Mouse (Mus musculus) limb, embryonic 14.5 days (tissue): ENCODE measurements at regions not wholly inside any gene's neighbourhood (a gene's known extent, or its start where the extent isn't known, plus 50 kb on each side); places are given as distances from the start of the nearest gene placed in this dataset.

ENCODE experiments used
- ATAC-seq: fragments of 200-750 bp; cut with Nextera tagmentation; 2 replicates; pipeline ENCODE4 v1.8.0; 2017; ENCODE audit warnings: low read depth, moderate number of reproducible peaks, moderate TSS enrichment; ENCODE audit not compliant: low FRiP score
- DNase-seq: peaks from one replicate; pipeline ENCODE4 v3.0.0-alpha.2; 2015; ENCODE audit warnings: low spot score
- H3K27ac ChIP-seq: fragments of 300-500 bp; sonication (generic); replicated peaks from 2 replicates; pipeline ENCODE4 v1.5.1; 2014; ENCODE audit warnings: low read depth, mild to moderate bottlenecking, low read length, moderate library complexity, mixed read lengths
- H3K27me3 ChIP-seq: fragments of 300-500 bp; sonication (generic); 2 replicates; pipeline ENCODE4 v1.6.1; 2014; ENCODE audit warnings: low read length, mixed read lengths; ENCODE audit not compliant: control insufficient read depth, insufficient read depth
- H3K36me3 ChIP-seq: fragments of 300-500 bp; sonication (generic); 2 replicates; pipeline ENCODE4 v1.6.1; 2014; ENCODE audit warnings: mild to moderate bottlenecking, low read length, moderate library complexity, mixed read lengths; ENCODE audit not compliant: control insufficient read depth, insufficient read depth
- H3K4me1 ChIP-seq: fragments of 300-500 bp; sonication (generic); 2 replicates; pipeline ENCODE4 v1.6.1; 2014; ENCODE audit warnings: antibody characterized with exemption, low read length, mixed read lengths; ENCODE audit not compliant: control insufficient read depth, insufficient read depth
- H3K4me2 ChIP-seq: fragments of 300-500 bp; sonication (generic); replicated peaks from 2 replicates; pipeline ENCODE4 v1.6.1; 2014; ENCODE audit warnings: low read depth, mild to moderate bottlenecking, low read length, moderate library complexity; ENCODE audit not compliant: severe bottlenecking
- H3K4me3 ChIP-seq: fragments of 300-500 bp; sonication (generic); replicated peaks from 2 replicates; pipeline ENCODE4 v1.5.1; 2014; ENCODE audit warnings: low read length
- H3K9ac ChIP-seq: fragments of 300-500 bp; sonication (generic); 2 replicates; pipeline ENCODE4 v1.6.1; 2014; ENCODE audit warnings: mild to moderate bottlenecking, low read depth, low read length, moderate library complexity; ENCODE audit not compliant: severe bottlenecking
- H3K9me3 ChIP-seq: fragments of 300-500 bp; sonication (generic); 2 replicates; pipeline ENCODE4 v1.6.1; 2016; ENCODE audit warnings: low read length; ENCODE audit not compliant: control insufficient read depth
- POLR2A ChIP-seq: fragments of 200-500 bp; IDR thresholded peaks from 2 replicates; pipeline ENCODE4 v1.8.0; 2012; ENCODE audit warnings: inconsistent platforms, mild to moderate bottlenecking, moderate library complexity, borderline replicate concordance; ENCODE audit not compliant: insufficient read depth, insufficient read length; ENCODE audit errors: extremely low read depth
- WGBS: fragments of 180-500 bp; shearing (Covaris S2); extraction: QIAGEN DNeasy Blood & Tissue Kit; methylation state at CpG from one replicate; pipeline ENCODE4 v1.1.7; 2014; 5-methylcytosine and 5-hydroxymethylcytosine counted together

DNA sequence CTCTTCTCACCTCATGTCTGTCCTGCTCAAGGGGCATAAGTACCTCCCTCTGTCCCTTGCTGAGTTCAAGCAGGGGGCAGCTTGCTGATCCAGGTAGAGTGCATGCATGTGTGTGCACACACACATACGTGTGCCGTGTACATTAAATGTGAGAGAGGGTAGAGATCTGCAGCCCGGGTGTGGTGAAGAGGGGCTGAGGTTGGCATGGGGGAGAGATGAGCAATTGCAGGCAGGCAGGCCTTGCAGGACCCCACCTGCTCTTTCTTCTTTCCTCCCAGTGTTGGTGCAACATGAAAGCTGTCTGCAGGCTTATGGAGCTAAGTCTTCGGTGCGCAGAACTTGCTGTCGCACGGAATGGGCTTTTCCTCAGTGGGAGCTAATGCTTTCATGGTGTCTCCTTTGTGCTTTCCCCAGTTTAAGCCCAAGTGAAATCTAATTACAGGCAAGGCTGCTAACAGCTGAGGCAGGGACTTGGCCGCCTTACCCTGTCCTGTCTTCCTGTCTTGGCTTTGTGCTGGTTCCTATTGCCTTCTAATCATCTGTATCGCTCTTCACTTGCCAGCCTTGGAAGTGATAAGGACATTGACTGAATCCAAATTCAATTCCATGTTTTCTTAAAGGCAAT, 188.5 kb upstream of the Lef1 start:
- no peak overlapping the region for H3K9ac ChIP-seq
- WGBS: 82% methylated on average over 9 of the region's 9 CpGs
- H3K27me3 ChIP-seq: no peaks in the 10 kb centered on the region
- H3K36me3 ChIP-seq: no peaks in the 10 kb centered on the region
- ATAC-seq: no peak
- no peak for DNase-seq
- TF ChIP-seq POLR2A: no peak
- H3K27ac ChIP-seq: no peak overlapping the region
- H3K4me3 ChIP-seq: no peak overlapping the region
- H3K9me3 ChIP-seq: no peaks in the 10 kb centered on the region
- no peak overlapping the region for H3K4me2 ChIP-seq
- H3K4me1 ChIP-seq: peaks cover 10% of the 10 kb centered on the region; the same call in 1 of the 2 replicates

DNA sequence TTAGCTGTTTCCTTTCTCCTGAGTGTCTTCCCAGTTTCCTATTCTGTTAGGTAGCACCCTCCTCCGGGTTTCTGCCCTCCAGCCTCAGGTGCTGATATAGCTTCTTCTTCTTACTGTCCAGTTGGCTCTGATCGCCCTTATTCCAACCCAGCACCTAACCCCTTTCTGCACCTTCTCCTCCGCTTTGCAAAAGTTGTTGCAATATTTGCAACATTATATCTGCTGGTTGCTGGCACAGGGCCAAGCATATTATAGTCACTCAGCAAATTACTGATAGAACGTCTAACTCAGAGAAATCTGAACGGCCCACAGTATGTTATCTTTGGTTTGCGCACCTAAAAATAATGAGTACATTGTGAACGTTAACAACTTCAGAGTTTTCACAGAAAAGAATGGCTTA, 183.6 kb upstream of the Rpl34 start:
- Histone ChIP-seq H3K36me3 (no peaks in the 10 kb centered on the region), H3K27me3 (no peaks in the 10 kb centered on the region), H3K9ac (no peak overlapping the region), H3K27ac (no peak overlapping the region), H3K4me2 (no peak overlapping the region), H3K4me1 (no peaks in the 10 kb centered on the region), H3K9me3 (no peaks in the 10 kb centered on the region), H3K4me3 (no peak overlapping the region)
- 61% methylated on average over 7 of the region's 7 CpGs for WGBS
- no peak for DNase-seq
- no peak for TF ChIP-seq POLR2A
- no peak for ATAC-seq

DNA sequence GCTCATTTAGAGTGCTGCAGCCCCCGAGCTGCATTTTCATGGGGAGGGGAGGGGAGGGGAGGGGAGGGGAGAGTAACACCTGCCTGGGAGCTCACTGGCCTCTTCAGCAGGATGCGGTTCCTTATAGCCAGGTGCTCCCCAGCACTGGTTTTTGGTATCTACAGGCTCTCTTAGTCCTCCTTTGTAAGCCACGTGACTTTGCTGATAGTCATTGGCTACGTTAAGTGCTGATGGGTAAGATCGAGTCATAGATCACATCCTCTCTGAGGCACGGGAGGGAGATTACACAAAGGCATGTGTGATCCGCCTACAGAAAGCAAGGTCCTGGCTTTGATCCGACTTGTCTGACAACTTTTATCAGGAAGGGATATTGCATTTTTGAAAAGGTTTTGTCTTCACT, 174.9 kb upstream of the Rpl34 start:
- Histone ChIP-seq H3K4me3 (no peak overlapping the region), H3K9me3 (no peaks in the 10 kb centered on the region), H3K27me3 (no peaks in the 10 kb centered on the region), H3K4me1 (0 out of 2 replicates have a peak, but pooled peaks cover 6% of the 10 kb centered on the region), H3K9ac (no peak overlapping the region), H3K4me2 (no peak overlapping the region), H3K27ac (no peak overlapping the region), H3K36me3 (no peaks in the 10 kb centered on the region)
- DNase-seq (no peak), ATAC-seq (no peak)
- WGBS: 52% methylated on average over 8 of the region's 8 CpGs
- no peak for TF ChIP-seq POLR2A

DNA sequence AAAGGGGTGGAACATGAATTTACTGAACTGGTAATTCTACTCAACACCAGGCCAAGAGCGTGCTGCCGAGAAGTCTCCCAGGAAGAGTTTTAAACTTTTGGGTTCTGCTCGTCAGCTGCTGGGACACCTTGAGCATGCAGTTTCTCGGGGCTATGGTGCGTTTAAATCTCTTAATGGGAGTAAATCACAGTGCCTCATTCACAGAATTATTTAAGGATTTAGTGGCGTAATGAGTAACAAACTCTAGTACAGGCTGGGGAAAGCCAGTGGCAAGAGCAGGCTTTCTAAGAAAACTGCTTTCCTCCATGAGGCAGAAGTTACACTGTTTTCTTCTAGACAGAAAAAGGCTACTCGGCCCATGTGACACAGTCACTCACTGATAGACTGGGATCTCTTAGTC, 173.1 kb upstream of the Rpl34 start:
- no peaks in the 10 kb centered on the region for H3K36me3 ChIP-seq
- no peak overlapping the region for H3K9ac ChIP-seq
- no peaks in the 10 kb centered on the region for H3K9me3 ChIP-seq
- no peak for TF ChIP-seq POLR2A
- no peak overlapping the region for H3K4me2 ChIP-seq
- H3K27ac ChIP-seq: no peak overlapping the region
- 59% methylated on average over 7 of the region's 7 CpGs for WGBS
- no peaks in the 10 kb centered on the region for H3K27me3 ChIP-seq
- no peak for DNase-seq
- no peak for ATAC-seq
- no peak overlapping the region for H3K4me3 ChIP-seq
- 0 out of 2 replicates have a peak, but pooled peaks cover 6% of the 10 kb centered on the region for H3K4me1 ChIP-seq

DNA sequence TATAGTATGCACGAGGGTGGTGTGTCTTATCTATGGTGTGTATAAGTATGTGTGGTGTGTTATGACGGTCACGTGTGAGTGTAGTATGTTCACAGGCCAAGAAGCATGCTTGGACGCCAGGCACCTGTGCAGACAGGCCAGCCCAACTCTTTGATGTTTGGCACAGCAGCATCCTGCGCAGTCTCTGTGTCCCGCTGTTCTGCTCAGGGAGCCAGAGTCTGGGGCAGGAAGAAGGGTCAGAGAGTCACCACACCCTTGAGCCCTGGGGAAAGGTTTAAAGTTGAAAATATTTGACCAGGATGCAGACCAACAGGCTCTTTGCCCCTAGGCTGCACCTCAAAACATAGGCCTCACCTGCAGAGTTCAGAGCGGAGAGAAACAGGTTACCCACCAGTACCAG, 172.2 kb upstream of the Rpl34 start:
- H3K27me3 ChIP-seq: no peaks in the 10 kb centered on the region
- DNase-seq: no peak
- no peaks in the 10 kb centered on the region for H3K9me3 ChIP-seq
- WGBS: 83% methylated on average over 7 of the region's 7 CpGs
- H3K4me2 ChIP-seq: no peak overlapping the region
- 0 out of 2 replicates have a peak, but pooled peaks cover 6% of the 10 kb centered on the region for H3K4me1 ChIP-seq
- no peak overlapping the region for H3K9ac ChIP-seq
- no peaks in the 10 kb centered on the region for H3K36me3 ChIP-seq
- no peak overlapping the region for H3K4me3 ChIP-seq
- TF ChIP-seq POLR2A: no peak
- ATAC-seq: no peak
- H3K27ac ChIP-seq: no peak overlapping the region
